Mouse (Mus musculus) cortical plate, adult 2 months (tissue): ENCODE measurements at regions not wholly inside any gene's neighbourhood (a gene's known extent, or its start where the extent isn't known, plus 50 kb on each side); places are given as distances from the start of the nearest gene placed in this dataset.

Source experiments
- CTCF ChIP-seq: fragments of 200-500 bp; IDR thresholded peaks from 2 replicates; pipeline ENCODE4 v1.5.1; 2011; ENCODE audit warnings: mild to moderate bottlenecking, control low read depth, low read length; ENCODE audit not compliant: insufficient read depth; ENCODE audit errors: extremely low read depth
- POLR2A ChIP-seq: fragments of 200-500 bp; IDR thresholded peaks from 2 replicates; pipeline ENCODE4 v1.6.1; 2011; ENCODE audit warnings: mild to moderate bottlenecking, low read length, control low read depth; ENCODE audit not compliant: insufficient read depth; ENCODE audit errors: extremely low read depth

DNA sequence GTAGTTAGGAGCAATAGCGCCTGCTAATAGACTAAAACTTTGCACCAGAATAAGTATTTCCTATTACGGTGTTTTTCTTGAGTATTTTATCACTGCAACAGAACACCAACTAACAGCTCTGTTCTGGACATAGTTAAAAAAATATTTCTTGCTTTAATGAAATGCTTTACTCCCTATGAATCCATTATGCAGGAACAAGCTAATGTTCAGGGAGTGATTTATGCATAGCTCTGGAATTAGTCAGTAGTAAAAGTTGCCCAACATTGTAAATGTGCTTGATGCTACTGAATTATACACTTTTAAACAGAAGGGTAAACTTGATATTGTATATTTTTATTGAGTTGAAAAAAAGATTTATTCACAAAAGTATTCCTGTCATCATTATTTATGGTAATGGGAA lies 264.6 kb downstream of the Mreg start:
- TF ChIP-seq POLR2A (no peak), CTCF (no peak)
